ENCODE assay signal across 16 mouse cellular contexts in genomic region chr1:92893896-92894295, GRCm38 (mm10). TPM values are rescaled to one million over a fixed set of nuclear protein-coding genes. Genes with fewer than 3 reads are reported as not detected.
"Had no signal": no experiment of that assay in that cellular context is flagged by ENCODE, and none has a peak within 500 bp of the region (broad histone marks: within the 10 kb centered on the region; RNA-seq: fewer than 3 reads in every experiment).

No protein-coding gene starts in this region.

- DNase-seq: retina, postnatal 1 day; right cerebral cortex, adult 18-20 months; right cerebral cortex, postnatal 14 days; right cerebral cortex, postnatal 25 days; right cerebral cortex, postnatal 4 days; spleen, adult 18-20 months; thymus, adult 18-20 months; thymus, adult 2 months; thymus, postnatal 14 days; thymus, postnatal 25 days; thymus, postnatal 36 days; thymus, postnatal 4 days had no signal

- H3K4me3 ChIP-seq: neural tube, embryonic 13.5 days; neural tube, embryonic 15.5 days; stomach, embryonic 15.5 days had no signal

- H3K27me3 ChIP-seq: neural tube, embryonic 13.5 days; neural tube, embryonic 15.5 days; stomach, embryonic 15.5 days had no signal

- H3K36me3 ChIP-seq: neural tube, embryonic 13.5 days; neural tube, embryonic 15.5 days; stomach, embryonic 15.5 days had no signal

- H3K4me2 ChIP-seq: neural tube, embryonic 13.5 days; neural tube, embryonic 15.5 days; stomach, embryonic 15.5 days had no signal

RNA-seq across cellular contexts. Expression of gene Ankmy1, which starts 8.8 kb away (rescaled TPM):
- polyA plus RNA-seq: small intestine, adult 2 months had no signal
